Mouse (Mus musculus) liver, embryonic 14.5 days (tissue): ENCODE data around the gene Omt2a. TPM values are rescaled to one million over a fixed set of nuclear protein-coding genes. Genes with fewer than 3 reads are reported as not detected.
"Not testable (repeated sequence)": the region's sequence is repeated elsewhere in the genome, so short reads cannot be mapped to it uniquely, and the experiment has no call there.

Experiments
- ATAC-seq: fragments of 200-750 bp; cut with Nextera tagmentation; 2 replicates; pipeline ENCODE4 v1.8.0; 2017; ENCODE audit warnings: moderate number of reproducible peaks, mild to moderate bottlenecking, moderate library complexity; ENCODE audit not compliant: insufficient read depth
- DNase-seq, 3 experiments: peaks; one replicate each; pipeline ENCODE4 v3.0.0-alpha.2; 2012 to 2013; ENCODE audit warnings: low read depth in 3 of 3, low spot score in 3 of 3
- H3K27ac ChIP-seq: fragments of 300-500 bp; sonication (generic); 2 replicates; pipeline ENCODE4 v1.5.1; 2014; ENCODE audit warnings: moderate library complexity, mild to moderate bottlenecking, control low read depth, inconsistent platforms
- H3K27me3 ChIP-seq: fragments of 300-500 bp; sonication (generic); 2 replicates; pipeline ENCODE4 v1.6.1; 2014; ENCODE audit warnings: mild to moderate bottlenecking, low read length, moderate library complexity; ENCODE audit not compliant: control insufficient read depth, insufficient read depth
- H3K36me3 ChIP-seq: fragments of 300-500 bp; sonication (generic); replicated peaks from 2 replicates; pipeline ENCODE4 v1.6.1; 2014; ENCODE audit warnings: low read depth; ENCODE audit not compliant: control insufficient read depth, insufficient read depth
- H3K4me1 ChIP-seq, 2 experiments: fragments of 200-500 bp in 1 of 2; fragments of 300-500 bp in 1 of 2; sonication (generic) in 1 of 2; replicated peaks; 2 replicates each; pipeline ENCODE4 v1.6.1; 2012 to 2014; ENCODE audit warnings: antibody characterized with exemption in 1 of 2, inconsistent platforms in 1 of 2, low read length in 1 of 2; ENCODE audit not compliant: control insufficient read depth in 2 of 2, insufficient read depth in 2 of 2
- H3K4me2 ChIP-seq: fragments of 300-500 bp; sonication (generic); 2 replicates; pipeline ENCODE4 v1.6.1; 2014; ENCODE audit warnings: low read depth, mild to moderate bottlenecking, control low read depth, moderate library complexity
- H3K4me3 ChIP-seq, 2 experiments: fragments of 200-500 bp in 1 of 2; fragments of 300-500 bp in 1 of 2; sonication (generic) in 1 of 2; 2 replicates each; pipeline ENCODE4 v1.5.1; 2012 to 2014; ENCODE audit warnings: low read depth in 2 of 2, low read length in 2 of 2, mild to moderate bottlenecking in 2 of 2, control low read depth in 1 of 2, inconsistent platforms in 1 of 2, moderate library complexity in 1 of 2; ENCODE audit not compliant: insufficient read depth in 1 of 2
- H3K9ac ChIP-seq: fragments of 300-500 bp; sonication (generic); replicated peaks from 2 replicates; pipeline ENCODE4 v1.6.1; 2014; ENCODE audit warnings: mild to moderate bottlenecking, control low read depth, moderate library complexity
- H3K9me3 ChIP-seq: fragments of 300-500 bp; sonication (generic); 2 replicates; pipeline ENCODE4 v1.6.1; 2016; ENCODE audit warnings: low read length, mixed read lengths; ENCODE audit not compliant: control insufficient read depth
- CTCF ChIP-seq: IDR thresholded peaks from 2 replicates; pipeline ENCODE4 v1.5.1; 2016; ENCODE audit warnings: antibody characterized with exemption, low read depth, control low read depth
- EP300 ChIP-seq: IDR thresholded peaks from 2 replicates; pipeline ENCODE4 v1.6.1; 2016; ENCODE audit warnings: antibody characterized with exemption, low read depth
- WGBS: fragments of 180-500 bp; shearing (Covaris S2); extraction: QIAGEN DNeasy Blood & Tissue Kit; methylation state at CpG from one replicate; pipeline ENCODE4 v1.1.7; 2014; ENCODE audit not compliant: insufficient replicate concordance; 5-methylcytosine and 5-hydroxymethylcytosine counted together
- polyA plus RNA-seq, 2 experiments: library from polyadenylated mRNA; depleted of rRNA in 1 of 2; stranded (reverse) in 1 of 2; unstranded in 1 of 2; fragments of >200 nt; fragmentation: Nextera tagmentation in 1 of 2; extraction: Ambion mirVana in 1 of 2; gene quantifications; 2 replicates each; pipeline versions ENCODE4 v1.2.1 to v1.2.3; 2012 to 2014

Gene Omt2a
- polyA plus RNA-seq, 2 experiments: not detected

DNA sequence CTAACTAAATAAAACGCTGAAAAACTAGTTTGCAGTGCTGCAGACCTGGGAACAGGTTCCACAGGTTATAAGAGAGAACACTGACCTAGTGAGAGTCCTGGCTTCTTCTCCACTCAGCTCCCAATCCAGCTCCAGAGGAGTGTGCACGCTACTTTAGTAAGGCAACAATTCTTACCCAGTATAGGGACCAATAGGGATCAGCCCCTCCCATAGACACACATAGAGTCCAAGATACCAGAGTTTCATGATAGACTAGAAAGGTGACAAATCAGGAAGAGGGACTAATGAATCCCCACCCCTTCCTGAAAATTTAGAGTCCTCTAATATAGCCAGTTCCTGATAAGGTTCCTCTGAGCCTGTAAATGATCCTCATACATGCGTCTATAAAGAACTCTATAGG, 32.4 kb upstream of the Omt2a start:
- H3K9me3 ChIP-seq: no peaks in the 10 kb centered on the region
- H3K4me1 ChIP-seq: no peaks in the 10 kb centered on the region
- no peaks in the 10 kb centered on the region for H3K36me3 ChIP-seq
- TF ChIP-seq CTCF (no peak), EP300 (no peak)
- H3K9ac ChIP-seq: no peak overlapping the region
- no peak overlapping the region for H3K4me2 ChIP-seq
- no peak overlapping the region for H3K4me3 ChIP-seq
- ATAC-seq (no peak), DNase-seq (no peak)
- H3K27ac ChIP-seq: no peak overlapping the region
- WGBS: 29% methylated on average over 3 of the region's 3 CpGs
- no peaks in the 10 kb centered on the region for H3K27me3 ChIP-seq

DNA sequence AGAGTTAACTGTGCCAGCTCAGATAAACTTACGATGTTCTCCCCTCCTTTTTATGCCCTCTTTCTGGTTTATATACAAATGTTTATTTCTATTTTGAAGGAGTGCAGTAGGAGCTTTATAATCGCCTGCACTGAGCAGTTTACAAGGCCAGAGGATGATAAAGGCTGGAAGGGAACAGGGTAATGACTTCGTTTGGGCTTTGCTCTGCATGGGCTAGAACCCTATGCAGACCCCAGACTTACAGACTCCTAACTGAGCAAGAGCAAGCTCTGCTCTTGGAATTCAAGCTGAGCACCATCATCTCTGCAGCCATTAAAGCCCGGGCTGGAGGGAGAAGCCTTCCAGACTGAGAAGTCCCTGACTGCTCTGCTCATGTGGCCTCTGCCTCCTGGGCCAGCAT, 30.6 kb upstream of the Omt2a start:
- H3K9ac ChIP-seq, H3K4me2 ChIP-seq, H3K4me1 ChIP-seq, H3K36me3 ChIP-seq, H3K27ac ChIP-seq, H3K4me3 ChIP-seq, ATAC-seq, H3K27me3 ChIP-seq, H3K9me3 ChIP-seq, DNase-seq: not testable (repeated sequence)
- 47% methylated on average over 4 of the region's 4 CpGs for WGBS

DNA sequence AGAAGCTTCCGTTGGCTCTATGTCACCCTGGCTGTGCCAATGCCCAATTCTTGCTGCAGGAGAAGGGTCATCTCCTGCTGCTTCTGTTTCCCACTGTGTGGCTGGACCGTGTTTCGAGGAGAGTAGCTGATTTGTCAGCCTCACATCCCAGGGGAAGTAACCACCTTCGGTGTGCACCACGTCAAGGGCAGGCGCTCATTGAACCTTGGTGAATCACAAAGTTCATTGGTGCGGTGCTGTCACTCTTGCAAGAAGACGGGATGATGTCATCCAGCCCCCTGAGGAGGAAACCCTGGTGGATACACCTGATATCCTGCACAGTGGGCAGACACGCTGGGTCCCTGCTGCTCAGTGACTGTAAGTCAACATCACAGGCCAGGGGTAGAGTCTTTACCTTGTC, 28.5 kb upstream of the Omt2a start:
- DNase-seq, H3K9ac ChIP-seq, H3K9me3 ChIP-seq, H3K4me1 ChIP-seq, H3K4me3 ChIP-seq, H3K27ac ChIP-seq, H3K27me3 ChIP-seq, H3K4me2 ChIP-seq, ATAC-seq, H3K36me3 ChIP-seq: not testable (repeated sequence)
- 63% methylated on average over 9 of the region's 9 CpGs for WGBS

DNA sequence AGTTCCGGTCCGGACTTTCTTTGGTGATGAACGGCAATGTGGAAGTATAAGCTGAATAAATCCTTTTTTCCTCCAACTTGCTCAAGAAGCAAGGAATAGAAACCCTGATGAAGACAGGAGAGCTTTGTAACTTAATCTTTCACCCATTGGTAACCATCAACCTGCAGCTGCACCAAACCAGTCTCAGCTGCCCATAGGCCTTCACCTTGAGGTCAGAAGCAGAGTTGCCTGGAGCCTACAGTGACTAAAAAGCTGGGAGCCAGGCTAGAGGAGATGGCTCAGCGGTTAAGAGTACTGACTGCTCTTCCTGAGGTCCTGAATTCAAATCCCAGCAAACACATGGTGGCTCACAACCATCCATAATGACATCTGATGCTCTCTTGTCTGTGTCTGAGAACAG, 27.9 kb upstream of the Omt2a start:
- not testable (repeated sequence) for H3K4me3 ChIP-seq, H3K4me1 ChIP-seq, H3K4me2 ChIP-seq, H3K9ac ChIP-seq, H3K27me3 ChIP-seq, H3K9me3 ChIP-seq, H3K27ac ChIP-seq, DNase-seq, H3K36me3 ChIP-seq, ATAC-seq
- WGBS: 68% methylated on average over 4 of the region's 4 CpGs

DNA sequence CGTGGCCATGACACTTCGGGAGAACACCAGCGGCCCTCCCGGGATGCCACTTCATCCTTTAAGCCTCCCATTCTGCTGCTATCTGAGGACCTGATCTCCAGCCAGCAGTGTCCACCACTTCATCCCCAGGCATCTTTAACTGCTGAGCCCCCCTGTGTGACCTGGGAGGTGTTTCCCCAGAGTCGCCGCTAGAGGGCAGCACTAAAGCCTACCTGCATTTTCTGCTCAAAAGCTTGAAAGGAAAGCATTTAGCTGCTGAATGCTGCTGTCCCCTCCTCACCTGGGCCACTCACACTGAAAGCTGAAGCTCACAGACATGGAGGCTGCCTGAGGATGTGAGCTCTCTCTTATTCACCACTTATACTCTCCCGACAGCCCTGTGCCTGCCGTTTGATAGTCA, 25.7 kb upstream of the Omt2a start:
- ATAC-seq, H3K27me3 ChIP-seq, DNase-seq, H3K9me3 ChIP-seq, H3K27ac ChIP-seq, H3K4me1 ChIP-seq, H3K4me2 ChIP-seq, H3K4me3 ChIP-seq, H3K36me3 ChIP-seq, H3K9ac ChIP-seq: not testable (repeated sequence)
- 15% methylated on average over 8 of the region's 8 CpGs for WGBS
- TF ChIP-seq CTCF: peak; percentile 88

DNA sequence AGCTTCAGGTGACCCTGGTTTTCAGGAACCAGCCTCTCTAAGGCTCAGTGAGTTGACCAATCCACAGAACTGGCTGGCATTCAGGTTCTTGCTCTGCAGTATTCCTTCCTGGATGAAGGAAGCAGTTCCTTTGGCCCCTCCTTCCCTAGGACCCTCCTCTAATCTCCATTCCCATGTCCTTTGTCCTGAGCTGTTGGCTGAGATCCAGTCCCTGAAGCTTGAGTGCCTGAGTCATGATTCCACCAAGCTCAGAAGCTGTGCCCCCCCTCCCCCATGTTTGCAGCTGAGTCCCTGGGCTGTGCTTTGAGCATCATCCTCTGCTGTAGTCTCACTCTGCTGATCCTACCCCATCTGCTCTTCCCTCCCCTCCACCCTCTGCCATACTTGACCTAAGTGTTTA, 22.5 kb upstream of the Omt2a start:
- H3K4me1 ChIP-seq, H3K4me2 ChIP-seq, H3K9ac ChIP-seq, H3K9me3 ChIP-seq, ATAC-seq, H3K36me3 ChIP-seq, DNase-seq, H3K27me3 ChIP-seq, H3K4me3 ChIP-seq, H3K27ac ChIP-seq: not testable (repeated sequence)

DNA sequence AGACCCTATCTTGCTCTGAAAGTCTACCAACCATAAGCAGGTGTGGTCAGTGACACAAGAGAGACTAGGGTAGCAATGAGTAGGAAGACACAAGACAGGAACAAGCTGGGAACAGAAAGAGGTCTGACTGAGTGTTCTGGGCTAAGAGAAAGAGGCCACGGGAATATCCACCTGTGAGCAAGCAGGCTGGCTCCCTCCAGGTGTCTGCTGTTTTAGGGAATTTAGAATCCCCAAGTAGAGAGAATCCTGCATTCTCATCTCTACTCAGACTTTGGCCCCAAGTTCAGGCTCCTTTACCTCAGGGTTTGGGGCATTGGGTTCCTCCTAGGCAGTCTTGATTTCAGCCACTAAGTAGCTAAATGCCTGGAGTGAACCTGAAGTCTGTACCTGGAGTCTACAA, 12.7 kb upstream of the Omt2a start, which contains the start of gene Omt2b:
Omt2b (plus strand) TSS at position 301 of the 400 bp plus-strand sequence.
- DNase-seq, H3K9ac ChIP-seq, ATAC-seq, H3K4me3 ChIP-seq, H3K27me3 ChIP-seq, H3K4me1 ChIP-seq, H3K36me3 ChIP-seq, H3K27ac ChIP-seq, H3K9me3 ChIP-seq, H3K4me2 ChIP-seq: not testable (repeated sequence)
- WGBS: 45% methylated on average over 1 of the region's 1 CpGs
